ENCODE assay signal across 9 mouse cellular contexts in the genomic region with DNA sequence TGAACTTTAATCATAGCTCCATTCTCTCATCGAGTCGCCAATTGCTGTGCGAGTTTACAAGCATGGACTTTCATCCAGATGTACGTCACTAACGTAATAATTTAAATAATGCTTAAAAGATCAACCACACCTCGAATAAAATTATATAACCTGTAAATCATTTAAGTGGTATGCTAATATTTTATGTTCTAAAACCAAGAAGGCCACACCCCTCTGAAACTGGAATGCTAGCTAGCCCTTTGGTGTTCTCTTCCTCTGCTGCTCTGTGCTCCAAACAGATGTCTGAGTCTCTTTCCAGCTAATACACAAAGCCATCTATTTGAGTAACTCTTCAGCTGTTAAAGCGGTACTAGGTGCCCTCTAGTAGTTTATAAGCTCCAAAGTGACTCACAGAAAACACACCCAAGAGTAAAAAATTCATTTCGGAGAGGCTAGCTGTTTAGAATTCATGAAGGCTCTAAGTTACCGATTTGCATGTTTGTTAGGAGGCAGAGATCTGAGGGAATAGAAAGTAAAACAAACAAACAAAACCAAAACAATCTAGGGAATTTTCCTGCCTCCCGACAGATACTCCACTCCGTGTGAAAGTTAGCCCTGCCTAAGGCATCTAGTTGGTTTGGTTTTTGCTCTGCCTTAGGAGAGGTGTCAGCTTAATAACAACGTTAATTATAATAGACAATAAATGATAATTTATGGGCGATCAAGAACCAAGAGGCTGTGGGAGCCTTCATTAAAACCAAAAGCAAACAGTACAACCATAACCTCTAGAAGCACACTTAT. TPM values are rescaled to one million over a fixed set of nuclear protein-coding genes. Genes with fewer than 3 reads are reported as not detected.
A peak's percentile ranks its signal among the peaks of the same experiment; 100 is the strongest.
DNase-seq lines count a peak whose midpoint lies in the region; ATAC-seq and TF ChIP-seq lines count a peak whose summit lies in the region.
"Had no signal": no experiment of that assay in that cellular context is flagged by ENCODE, and none has a peak within 500 bp of the region (broad histone marks: within the 10 kb centered on the region; RNA-seq: fewer than 3 reads in every experiment).

No protein-coding gene starts in this region.

- TF ChIP-seq POLR2A in small intestine, adult 2 months (IDR thresholded peaks at IDR 0.05; ENCODE audit: low read depth, low read length), result no peak

- WGBS in embryonic facial prominence, embryonic 11.5 days, result 71% methylated on average over 13 of the region's 13 CpGs
- WGBS in hindbrain, embryonic 14.5 days, result 73% methylated on average over 13 of the region's 13 CpGs
- 50% methylated on average over 13 of the region's 13 CpGs for WGBS in liver, embryonic 13.5 days (ENCODE audit: insufficient replicate concordance)
- WGBS in small intestine, adult 2 months, result 9% methylated on average over 13 of the region's 13 CpGs

- DNase-seq in embryonic facial prominence, embryonic 11.5 days (ENCODE audit: low spot score), result no peak
- DNase-seq in hindbrain, embryonic 14.5 days (ENCODE audit: low spot score), result no peak
- DNase-seq in liver, embryonic 13.5 days, result no peak
- no peak for DNase-seq in adrenal gland, postnatal 4 days (ENCODE audit: low spot score in 2 of 2)
- no peak for DNase-seq in testis, postnatal 10 days (ENCODE audit: low spot score)
- DNase-seq in right cerebral cortex, adult 18-20 months, result no peak

- no peak for TF ChIP-seq CTCF in E14TG2a.4 (conservative IDR thresholded peaks at IDR 0.05; ENCODE audit: low read length)
- TF ChIP-seq CTCF in small intestine, adult 2 months (IDR thresholded peaks at IDR 0.05; ENCODE audit: extremely low read depth, insufficient read length, insufficient replicate concordance, low read depth, low read length), result no peak

- H3K4me2 ChIP-seq in embryonic facial prominence, embryonic 11.5 days (ENCODE audit: low read depth, low read length), result no peak overlapping the region; the same call in 1 of the 2 replicates
- peak overlapping the region; percentile 57 for H3K4me2 ChIP-seq in hindbrain, embryonic 14.5 days (replicated peaks)
- peak overlapping the region; percentile 96 for H3K4me2 ChIP-seq in liver, embryonic 13.5 days

- no peaks in the 10 kb centered on the region for H3K27me3 ChIP-seq in E14TG2a.4 (ENCODE audit: insufficient read depth, low read length)
- H3K27me3 ChIP-seq in embryonic facial prominence, embryonic 11.5 days (ENCODE audit: control insufficient read depth, insufficient read depth, low read length), result no peaks in the 10 kb centered on the region
- H3K27me3 ChIP-seq in hindbrain, embryonic 14.5 days (ENCODE audit: control insufficient read depth, insufficient read depth, low read length), result no peaks in the 10 kb centered on the region
- H3K27me3 ChIP-seq in liver, embryonic 13.5 days, result no peaks in the 10 kb centered on the region
- H3K27me3 ChIP-seq in small intestine, adult 2 months (ENCODE audit: control insufficient read depth, insufficient read depth, low read length), result no peaks in the 10 kb centered on the region

- peaks cover 17% of the 10 kb centered on the region for H3K36me3 ChIP-seq in E14TG2a.4 (ENCODE audit: insufficient read depth, low read length)
- H3K36me3 ChIP-seq in embryonic facial prominence, embryonic 11.5 days (replicated peaks; ENCODE audit: control insufficient read depth, insufficient read depth, low read depth, low read length), result no peaks in the 10 kb centered on the region
- H3K36me3 ChIP-seq in hindbrain, embryonic 14.5 days (replicated peaks; ENCODE audit: control insufficient read depth, insufficient read depth), result peaks cover 12% of the 10 kb centered on the region
- H3K36me3 ChIP-seq in liver, embryonic 13.5 days, result peaks cover 5% of the 10 kb centered on the region
- H3K36me3 ChIP-seq in small intestine, adult 2 months (ENCODE audit: control insufficient read depth, insufficient read depth, low read length), result peaks cover 13% of the 10 kb centered on the region

- peak overlapping the region; percentile 100 for H3K4me3 ChIP-seq in E14TG2a.4 (replicated peaks; ENCODE audit: low read length)
- peak overlapping the region; percentile 88; the same call in 1 of the 2 replicates for H3K4me3 ChIP-seq in embryonic facial prominence, embryonic 11.5 days (ENCODE audit: low read depth, low read length)
- H3K4me3 ChIP-seq in hindbrain, embryonic 14.5 days (replicated peaks; ENCODE audit: low read length), result peak overlapping the region; percentile 72
- no peak overlapping the region for H3K4me3 ChIP-seq in liver, embryonic 13.5 days (replicated peaks)
- H3K4me3 ChIP-seq in small intestine, adult 2 months (ENCODE audit: low read depth, low read length), result no peak overlapping the region

- no peak for ATAC-seq in embryonic facial prominence, embryonic 11.5 days (replicated peaks; ENCODE audit: insufficient number of reproducible peaks, low FRiP score, low TSS enrichment, low read depth)
- ATAC-seq in hindbrain, embryonic 14.5 days (ENCODE audit: low FRiP score), result no peak
- no peak for ATAC-seq in liver, embryonic 13.5 days (ENCODE audit: low read depth)

- H3K27ac ChIP-seq in embryonic facial prominence, embryonic 11.5 days (replicated peaks; ENCODE audit: low read depth, low read length), result no peak overlapping the region
- peak overlapping the region; percentile 77 for H3K27ac ChIP-seq in hindbrain, embryonic 14.5 days
- H3K27ac ChIP-seq in liver, embryonic 13.5 days, result 0 out of 2 replicates have a peak overlapping the region, but pooled peaks have one; percentile 22
- peak overlapping the region; percentile 97 for H3K27ac ChIP-seq in small intestine, adult 2 months (ENCODE audit: insufficient read depth, low read depth, low read length)

- no peaks in the 10 kb centered on the region for H3K9me3 ChIP-seq in E14TG2a.4 (ENCODE audit: low read length)
- no peaks in the 10 kb centered on the region for H3K9me3 ChIP-seq in embryonic facial prominence, embryonic 11.5 days (replicated peaks; ENCODE audit: control insufficient read depth, low read length)
- H3K9me3 ChIP-seq in hindbrain, embryonic 14.5 days (ENCODE audit: control insufficient read depth, low read length), result no peaks in the 10 kb centered on the region
- no peaks in the 10 kb centered on the region for H3K9me3 ChIP-seq in liver, embryonic 13.5 days (replicated peaks)

- peaks cover 33% of the 10 kb centered on the region for H3K4me1 ChIP-seq in E14TG2a.4 (replicated peaks; ENCODE audit: low read depth, low read length)
- no peaks in the 10 kb centered on the region for H3K4me1 ChIP-seq in embryonic facial prominence, embryonic 11.5 days (ENCODE audit: control insufficient read depth, insufficient read depth, low read length)
- peaks cover 14% of the 10 kb centered on the region for H3K4me1 ChIP-seq in hindbrain, embryonic 14.5 days (replicated peaks; ENCODE audit: control insufficient read depth, insufficient read depth, low read length)
- H3K4me1 ChIP-seq in liver, embryonic 13.5 days (replicated peaks), result peaks cover 61% of the 10 kb centered on the region
- peaks cover 8% of the 10 kb centered on the region for H3K4me1 ChIP-seq in small intestine, adult 2 months (ENCODE audit: control insufficient read depth, insufficient read depth, insufficient read length, low read length)

- no peak overlapping the region; the same call in 1 of the 2 replicates for H3K9ac ChIP-seq in embryonic facial prominence, embryonic 11.5 days (replicated peaks; ENCODE audit: low read length)
- peak overlapping the region; percentile 53; the same call in 1 of the 2 replicates for H3K9ac ChIP-seq in hindbrain, embryonic 14.5 days
- H3K9ac ChIP-seq in liver, embryonic 13.5 days, result no peak overlapping the region

RNA-seq across cellular contexts. Expression of a gene that starts 1.1 kb away (rescaled TPM):
- 85.7 and 102 TPM in 2 replicates for polyA plus RNA-seq in embryonic facial prominence, embryonic 11.5 days (2014; fragmentation: Nextera tagmentation; extraction: Ambion mirVana)
- 78.3 and 82.0 TPM in 2 replicates for polyA plus RNA-seq in hindbrain, embryonic 14.5 days (2014; fragmentation: Nextera tagmentation; extraction: Ambion mirVana)
- 15.4 and 16.5 TPM in 2 replicates for polyA plus RNA-seq in liver, embryonic 13.5 days (2015; fragmentation: Nextera tagmentation; extraction: Ambion mirVana)
- polyA plus RNA-seq in small intestine, adult 2 months (2012; rRNA removed), result 13.6 and 149 TPM in 2 replicates
- 10 to 100 TPM; 38.9 to 40.1 TPM for total RNA-seq in adrenal gland, postnatal 4 days (2021)

RNA-seq across cellular contexts. Expression of a gene that starts 59.7 kb away (rescaled TPM):
- 1.4 and 1.7 TPM in 2 replicates for polyA plus RNA-seq in embryonic facial prominence, embryonic 11.5 days (2014; fragmentation: Nextera tagmentation; extraction: Ambion mirVana)
- 0.94 and 1.2 TPM in 2 replicates for polyA plus RNA-seq in hindbrain, embryonic 14.5 days (2014; fragmentation: Nextera tagmentation; extraction: Ambion mirVana)
- 1.7 and 2.1 TPM in 2 replicates for polyA plus RNA-seq in liver, embryonic 13.5 days (2015; fragmentation: Nextera tagmentation; extraction: Ambion mirVana)
- not detected in 2 replicates for polyA plus RNA-seq in small intestine, adult 2 months (2012; rRNA removed)
- total RNA-seq in adrenal gland, postnatal 4 days (2021), result 1 to 10 TPM; 1.6 to 2.0 TPM
- polyA plus RNA-seq: erythroblast, embryonic 14.5 days had no signal

RNA-seq across cellular contexts. Expression of a gene that starts 59.7 kb away (rescaled TPM):
- 167 TPM in 2 replicates for polyA plus RNA-seq in embryonic facial prominence, embryonic 11.5 days (2014; fragmentation: Nextera tagmentation; extraction: Ambion mirVana)
- 173 and 186 TPM in 2 replicates for polyA plus RNA-seq in hindbrain, embryonic 14.5 days (2014; fragmentation: Nextera tagmentation; extraction: Ambion mirVana)
- polyA plus RNA-seq in liver, embryonic 13.5 days (2015; fragmentation: Nextera tagmentation; extraction: Ambion mirVana), result 35.5 and 36.7 TPM in 2 replicates
- polyA plus RNA-seq in small intestine, adult 2 months (2012; rRNA removed), result 36.8 and 117 TPM in 2 replicates
- 100 to 1,000 TPM; 203 to 219 TPM for total RNA-seq in adrenal gland, postnatal 4 days (2021)

Comparison
In these comparisons a context has a peak if more than half of its experiments do, and no peak if none do; other contexts are left out.
1. H3K4me3 ChIP-seq: peak in E14TG2a.4 (single experiment), embryonic facial prominence, embryonic 11.5 days (single experiment) and hindbrain, embryonic 14.5 days (single experiment); none in liver, embryonic 13.5 days (single experiment) and small intestine, adult 2 months (single experiment).